18 mouse cellular contexts compared by ENCODE assay signal in genomic region chr2:71374275-71375155, GRCm38 (mm10). TPM values are rescaled to one million over a fixed set of nuclear protein-coding genes. Genes with fewer than 3 reads are reported as not detected.
DNase-seq lines count a peak whose midpoint lies in the region; ATAC-seq and TF ChIP-seq lines count a peak whose summit lies in the region.
"Had no signal": no experiment of that assay in that cellular context is flagged by ENCODE, and none has a peak within 500 bp of the region (broad histone marks: within the 10 kb centered on the region; RNA-seq: fewer than 3 reads in every experiment).

No protein-coding gene starts in this region.

- TF ChIP-seq CTCF in liver, postnatal 0 days (IDR thresholded peaks at IDR 0.05; ENCODE audit: low read depth) = no peak

- peaks cover 7% of the 10 kb centered on the region; the same call in 1 of the 2 replicates for H3K4me1 ChIP-seq in heart, embryonic 15.5 days (replicated peaks)
- peaks cover 36% of the 10 kb centered on the region for H3K4me1 ChIP-seq in erythroblast, embryonic 14.5 days (ENCODE audit: control insufficient read depth)
- H3K4me1 ChIP-seq in liver, postnatal 0 days (ENCODE audit: insufficient read depth) = peaks cover 8% of the 10 kb centered on the region; the same call in 1 of the 2 replicates
- H3K4me1 ChIP-seq: forebrain, embryonic 10.5 days; midbrain, embryonic 12.5 days; neural tube, embryonic 13.5 days; stomach, embryonic 15.5 days had no signal

- no peaks in the 10 kb centered on the region for H3K27me3 ChIP-seq in heart, embryonic 15.5 days
- no peaks in the 10 kb centered on the region for H3K27me3 ChIP-seq in erythroblast, embryonic 14.5 days (ENCODE audit: control insufficient read depth)
- H3K27me3 ChIP-seq in liver, postnatal 0 days (ENCODE audit: insufficient read depth, low read length) = no peaks in the 10 kb centered on the region
- H3K27me3 ChIP-seq: midbrain, embryonic 12.5 days; neural tube, embryonic 13.5 days; stomach, embryonic 15.5 days had no signal

- no peaks in the 10 kb centered on the region for H3K9me3 ChIP-seq in heart, embryonic 15.5 days (replicated peaks)
- H3K9me3 ChIP-seq in erythroblast, embryonic 14.5 days (ENCODE audit: control insufficient read depth, low read length) = no peaks in the 10 kb centered on the region
- no peaks in the 10 kb centered on the region for H3K9me3 ChIP-seq in liver, postnatal 0 days (ENCODE audit: low read length)
- H3K9me3 ChIP-seq: forebrain, embryonic 10.5 days; midbrain, embryonic 12.5 days; neural tube, embryonic 13.5 days; stomach, embryonic 15.5 days had no signal

- intact Hi-C loops in heart, postnatal 25 days (cut with DNase I) = no loop called here

- no peak overlapping the region for H3K9ac ChIP-seq in heart, embryonic 15.5 days
- H3K9ac ChIP-seq in liver, postnatal 0 days (replicated peaks) = no peak overlapping the region
- H3K9ac ChIP-seq: midbrain, embryonic 12.5 days; neural tube, embryonic 13.5 days; stomach, embryonic 15.5 days had no signal

- H3K36me3 ChIP-seq in heart, embryonic 15.5 days = no peaks in the 10 kb centered on the region
- no peaks in the 10 kb centered on the region for H3K36me3 ChIP-seq in erythroblast, embryonic 14.5 days (ENCODE audit: control insufficient read depth)
- H3K36me3 ChIP-seq in liver, postnatal 0 days (replicated peaks; ENCODE audit: insufficient read depth, low read length) = no peaks in the 10 kb centered on the region
- H3K36me3 ChIP-seq: forebrain, embryonic 10.5 days; midbrain, embryonic 12.5 days; neural tube, embryonic 13.5 days; stomach, embryonic 15.5 days had no signal

- 46% methylated on average over 8 of the region's 8 CpGs for WGBS in heart, embryonic 15.5 days
- WGBS in liver, postnatal 0 days (ENCODE audit: insufficient replicate concordance) = 49% methylated on average over 8 of the region's 8 CpGs

- H3K4me2 ChIP-seq in heart, embryonic 15.5 days = peak overlapping the region; percentile 3; the same call in 1 of the 2 replicates
- peak overlapping the region; percentile 41 for H3K4me2 ChIP-seq in liver, postnatal 0 days (ENCODE audit: low read depth, low read length)
- H3K4me2 ChIP-seq: midbrain, embryonic 12.5 days; neural tube, embryonic 13.5 days; stomach, embryonic 15.5 days had no signal

- H3K4me3 ChIP-seq in heart, embryonic 15.5 days = no peak overlapping the region
- peak overlapping the region; percentile 15 for H3K4me3 ChIP-seq in erythroblast, embryonic 14.5 days (replicated peaks)
- H3K4me3 ChIP-seq in liver, postnatal 0 days (ENCODE audit: low read depth, low read length) = no peak overlapping the region
- H3K4me3 ChIP-seq: forebrain, embryonic 10.5 days; midbrain, embryonic 12.5 days; neural tube, embryonic 13.5 days; stomach, embryonic 15.5 days had no signal

- TF ChIP-seq EP300 in liver, postnatal 0 days (IDR thresholded peaks at IDR 0.05; ENCODE audit: low read depth) = no peak

- DNase-seq in heart, postnatal 25 days (ENCODE audit: low spot score) = no peak
- peak; percentile 59 for DNase-seq in MEL-GATA-1-ER (ENCODE audit: extremely low read depth, low read depth)
- DNase-seq in liver, postnatal 0 days = no peak
- DNase-seq in cerebellum, postnatal 25 days = no peak
- no peak for DNase-seq in retina, embryonic 14.5 days (ENCODE audit: low spot score)
- DNase-seq in layer of hippocampus, adult 8-10 months (ENCODE audit: low spot score in 2 of 2) = no peak
- DNase-seq: adrenal gland, postnatal 36 days; cerebellum, adult 11-12 months; left cerebral cortex, postnatal 4 days; right cerebral cortex, postnatal 14 days had no signal

- ATAC-seq in heart, embryonic 15.5 days (replicated peaks; ENCODE audit: insufficient number of reproducible peaks, insufficient read depth, low FRiP score, low read depth) = no peak
- 0 out of 2 replicates have a peak, but pooled peaks have one; percentile 17 for ATAC-seq in liver, postnatal 0 days
- ATAC-seq: intestine, postnatal 0 days; lung, postnatal 0 days had no signal

- peak overlapping the region; percentile 52 for H3K27ac ChIP-seq in heart, embryonic 15.5 days
- H3K27ac ChIP-seq in liver, postnatal 0 days (ENCODE audit: low read depth) = no peak overlapping the region
- H3K27ac ChIP-seq: forebrain, embryonic 10.5 days; midbrain, embryonic 12.5 days; neural tube, embryonic 13.5 days; stomach, embryonic 15.5 days had no signal

RNA-seq across cellular contexts. Expression of gene Slc25a12, which starts 7.0 kb away (rescaled TPM):
- 103 and 107 TPM in 2 replicates for polyA plus RNA-seq in heart, embryonic 15.5 days (2015; fragmentation: Nextera tagmentation; extraction: Ambion mirVana)
- total RNA-seq in heart, postnatal 25 days (2021) = 100 to 1,000 TPM; 264 to 279 TPM
- polyA plus RNA-seq in erythroblast, embryonic 14.5 days (2012) = 0.78 and 1.5 TPM in 2 replicates
- polyA plus RNA-seq in liver, postnatal 0 days (2015; fragmentation: Nextera tagmentation; extraction: Ambion mirVana) = 20.5 and 21.0 TPM in 2 replicates
- total RNA-seq in layer of hippocampus, adult 8-10 months (2022) = 100 to 1,000 TPM; 162 to 175 (median 163) TPM

RNA-seq across cellular contexts. Expression of gene Hat1, which starts 14.2 kb away (rescaled TPM):
- polyA plus RNA-seq in heart, embryonic 15.5 days (2015; fragmentation: Nextera tagmentation; extraction: Ambion mirVana) = 98.7 and 104 TPM in 2 replicates
- total RNA-seq in heart, postnatal 25 days (2021) = 10 to 100 TPM; 26.6 to 29.6 TPM
- 0.47 and 0.49 TPM in 2 replicates for polyA plus RNA-seq in erythroblast, embryonic 14.5 days (2012)
- 49.2 and 53.6 TPM in 2 replicates for polyA plus RNA-seq in liver, postnatal 0 days (2015; fragmentation: Nextera tagmentation; extraction: Ambion mirVana)
- 10 to 100 TPM; 16.8 to 20.9 (median 18.7) TPM for total RNA-seq in layer of hippocampus, adult 8-10 months (2022)

Comparison
In these comparisons a context has a peak if more than half of its experiments do, and no peak if none do; other contexts are left out.
1. RNA of gene Hat1, which starts 14.2 kb away (polyA plus RNA-seq): 98.7 to 104 TPM in heart, embryonic 15.5 days and 49.2 to 53.6 TPM in liver, postnatal 0 days; 0.47 to 0.49 TPM in erythroblast, embryonic 14.5 days; every median in the first group is over 10 times any median in the second.